Mouse (Mus musculus): ENCODE measurements around the gene Bnip3.

- TF ChIP-seq CTCF (IDR thresholded peaks at IDR 0.05; ENCODE audit: control insufficient read depth, insufficient read depth, low read length) (no peak), POLR2A (IDR thresholded peaks at IDR 0.05; ENCODE audit: borderline replicate concordance, control insufficient read depth, low read depth, low read length) (no peak)
These were observed 497 bp downstream of the Bnip3 start for GRCm38 (mm10) chr7:138908768-138909276.
